Mouse (Mus musculus): ENCODE results near the gene C2cd2l. TPM values are rescaled to one million over a fixed set of nuclear protein-coding genes. Genes with fewer than 3 reads are reported as not detected.
A peak's percentile ranks its signal among the peaks of the same experiment; 100 is the strongest.
"Not testable (repeated sequence)": the region's sequence is repeated elsewhere in the genome, so short reads cannot be mapped to it uniquely, and the experiment has no call there.

Gene C2cd2l
- polyA plus RNA-seq (2017; shearing (Covaris generic)), result 1 to 10 TPM; 1.7 to 3.1 (median 2.8) TPM

GRCm38 (mm10) chr9:44319887-44320798 is at the start of gene C2cd2l:
Gene C2cd2l, minus strand, starts transcription at chr9:44320285.
- ATAC-seq, result peak; percentile 83

GRCm38 (mm10) chr9:44364480-44364879 is 44.4 kb upstream of the C2cd2l start:
- no peak for ATAC-seq

- ATAC-seq, result not testable (repeated sequence)
Measured at GRCm38 (mm10) chr9:44361931-44362330, 41.8 kb upstream of the C2cd2l start.

- ATAC-seq, result peak; percentile 91
Measured at GRCm38 (mm10) chr9:44361190-44361917, 41.3 kb upstream of the C2cd2l start, which contains the start of gene Vps11. Gene Vps11, minus strand, starts transcription at chr9:44361670.

- peak; percentile 39 for ATAC-seq
Measured at GRCm38 (mm10) chr9:44357207-44357606, 37.1 kb upstream of the C2cd2l start.

GRCm38 (mm10) chr9:44353142-44353541 is 33.1 kb upstream of the C2cd2l start:
- ATAC-seq, result no peak

GRCm38 (mm10) chr9:44352337-44352736 is 32.3 kb upstream of the C2cd2l start:
- ATAC-seq, result no peak

- no peak for ATAC-seq
Measured at GRCm38 (mm10) chr9:44351396-44351795, 31.3 kb upstream of the C2cd2l start.

- no peak for ATAC-seq
Measured at GRCm38 (mm10) chr9:44348546-44348945, 28.5 kb upstream of the C2cd2l start.

- no peak for ATAC-seq
Measured at GRCm38 (mm10) chr9:44347621-44348020, 27.5 kb upstream of the C2cd2l start.

- no peak for ATAC-seq
Measured at GRCm38 (mm10) chr9:44347166-44347565, 27.1 kb upstream of the C2cd2l start.

GRCm38 (mm10) chr9:44345570-44346433 is 25.7 kb upstream of the C2cd2l start:
- no peak for ATAC-seq

- peak; percentile 95 for ATAC-seq
Measured at GRCm38 (mm10) chr9:44343781-44344421, 23.8 kb upstream of the C2cd2l start, which contains the start of gene Hmbs. Gene Hmbs, minus strand, starts transcription at chr9:44344228.

GRCm38 (mm10) chr9:44343290-44343689 is 23.2 kb upstream of the C2cd2l start:
- ATAC-seq, result no peak

GRCm38 (mm10) chr9:44342605-44343004 is 22.5 kb upstream of the C2cd2l start:
- ATAC-seq, result no peak

- no peak for ATAC-seq
Measured at GRCm38 (mm10) chr9:44342173-44342572, 22.1 kb upstream of the C2cd2l start.

- ATAC-seq, result no peak
Measured at GRCm38 (mm10) chr9:44341487-44341886, 21.4 kb upstream of the C2cd2l start.

GRCm38 (mm10) chr9:44338574-44338973 is 18.5 kb upstream of the C2cd2l start:
- ATAC-seq, result no peak

- ATAC-seq, result no peak
Measured at GRCm38 (mm10) chr9:44337436-44338169, 17.5 kb upstream of the C2cd2l start.

- ATAC-seq, result no peak
Measured at GRCm38 (mm10) chr9:44336964-44337363, 16.9 kb upstream of the C2cd2l start.

GRCm38 (mm10) chr9:44336513-44336912 is 16.4 kb upstream of the C2cd2l start:
- not testable (repeated sequence) for ATAC-seq

Measured in inflammation-experienced regulatory T-cells, adult 6 months (primary cell).